11 mouse cellular contexts compared by ENCODE assay signal in the genomic region with DNA sequence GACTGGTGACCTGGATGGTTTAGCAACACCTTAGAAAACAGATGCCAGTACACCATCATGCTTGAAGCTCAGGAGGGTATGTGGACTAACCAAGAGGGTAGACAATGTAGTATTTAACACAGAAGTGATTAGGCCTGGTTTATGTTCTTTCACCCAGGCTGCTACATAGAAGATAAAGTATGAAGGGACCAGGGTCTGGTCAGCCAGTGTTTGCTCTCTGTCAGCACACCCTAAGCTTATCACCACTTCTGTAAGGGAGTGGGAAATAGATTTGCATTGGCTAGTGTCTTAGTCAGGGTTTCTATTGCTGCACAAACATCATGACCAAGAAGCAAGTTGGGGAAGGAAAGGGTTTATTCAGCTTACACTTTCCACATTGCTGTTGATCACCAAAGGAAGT.
"Had no signal": no experiment of that assay in that cellular context is flagged by ENCODE, and none has a peak within 500 bp of the region (broad histone marks: within the 10 kb centered on the region; RNA-seq: fewer than 3 reads in every experiment).

No protein-coding gene starts in this region.

- DNase-seq: kidney, adult 18-20 months; lung, embryonic 14.5 days; lung, postnatal 4 days; thymus, postnatal 4 days had no signal

- H3K27ac ChIP-seq: layer of hippocampus, adult 2 months; limb, embryonic 10.5 days; midbrain, embryonic 15.5 days; neural tube, embryonic 12.5 days had no signal

- H3K36me3 ChIP-seq: limb, embryonic 10.5 days; midbrain, embryonic 15.5 days; neural tube, embryonic 12.5 days had no signal

- H3K4me2 ChIP-seq: liver, embryonic 11.5 days; lung, embryonic 14.5 days; midbrain, embryonic 11.5 days; midbrain, embryonic 15.5 days; neural tube, embryonic 12.5 days had no signal

- H3K4me1 ChIP-seq: megakaryocyte, embryonic 14.5 days; midbrain, embryonic 15.5 days; neural tube, embryonic 12.5 days had no signal

- H3K9ac ChIP-seq: lung, embryonic 14.5 days; midbrain, embryonic 15.5 days; neural tube, embryonic 12.5 days had no signal

- ATAC-seq: midbrain, embryonic 15.5 days had no signal

- H3K9me3 ChIP-seq: limb, embryonic 10.5 days; megakaryocyte, embryonic 14.5 days; midbrain, embryonic 15.5 days; neural tube, embryonic 12.5 days had no signal

- H3K4me3 ChIP-seq: layer of hippocampus, adult 2 months; limb, embryonic 10.5 days; megakaryocyte, embryonic 14.5 days; midbrain, embryonic 15.5 days; neural tube, embryonic 12.5 days had no signal

- H3K27me3 ChIP-seq: megakaryocyte, embryonic 14.5 days; midbrain, embryonic 15.5 days; neural tube, embryonic 12.5 days had no signal
